Mouse (Mus musculus) liver, embryonic 16.5 days (tissue): ENCODE data around the gene Mettl13. TPM values are rescaled to one million over a fixed set of nuclear protein-coding genes. Genes with fewer than 3 reads are reported as not detected.
A peak's percentile ranks its signal among the peaks of the same experiment; 100 is the strongest.

Source experiments
- ATAC-seq: fragments of 200-750 bp; cut with Nextera tagmentation; 2 replicates; pipeline ENCODE4 v1.8.0; 2017; ENCODE audit warnings: low read depth, mild to moderate bottlenecking, moderate number of reproducible peaks, moderate library complexity
- H3K27ac ChIP-seq: fragments of 300-500 bp; sonication (generic); 2 replicates; pipeline ENCODE4 v1.5.1; 2014; ENCODE audit warnings: mild to moderate bottlenecking, low read length
- H3K27me3 ChIP-seq: fragments of 300-500 bp; sonication (generic); 2 replicates; pipeline ENCODE4 v1.6.1; 2014; ENCODE audit warnings: low read depth, low read length, mixed read lengths; ENCODE audit not compliant: control insufficient read depth, insufficient read depth
- H3K36me3 ChIP-seq: fragments of 300-500 bp; sonication (generic); 2 replicates; pipeline ENCODE4 v1.6.1; 2014; ENCODE audit warnings: mild to moderate bottlenecking; ENCODE audit not compliant: control insufficient read depth, insufficient read depth
- H3K4me1 ChIP-seq: fragments of 300-500 bp; sonication (generic); 2 replicates; pipeline ENCODE4 v1.6.1; 2014; ENCODE audit warnings: low read depth, low read length, mixed read lengths; ENCODE audit not compliant: control insufficient read depth
- H3K4me2 ChIP-seq: fragments of 300-500 bp; sonication (generic); 2 replicates; pipeline ENCODE4 v1.6.1; 2014; ENCODE audit warnings: low read depth, low read length, mixed read lengths
- H3K4me3 ChIP-seq: fragments of 300-500 bp; sonication (generic); 2 replicates; pipeline ENCODE4 v1.5.1; 2014; ENCODE audit warnings: low read depth, mild to moderate bottlenecking, low read length
- H3K9ac ChIP-seq: fragments of 300-500 bp; sonication (generic); 2 replicates; pipeline ENCODE4 v1.6.1; 2014; ENCODE audit warnings: low read depth, low read length
- H3K9me3 ChIP-seq: fragments of 300-500 bp; sonication (generic); replicated peaks from 2 replicates; pipeline ENCODE4 v1.6.1; 2016; ENCODE audit warnings: low read length; ENCODE audit not compliant: control insufficient read depth
- WGBS: fragments of 180-500 bp; shearing (Covaris S2); extraction: QIAGEN DNeasy Blood & Tissue Kit; methylation state at CpG from one replicate; pipeline ENCODE4 v1.1.7; 2014; ENCODE audit not compliant: insufficient replicate concordance; 5-methylcytosine and 5-hydroxymethylcytosine counted together
- polyA plus RNA-seq: library from polyadenylated mRNA; unstranded; fragments of >200 nt; fragmentation: Nextera tagmentation; extraction: Ambion mirVana; gene quantifications from 2 replicates; pipeline ENCODE4 v1.2.1, GENCODE M21; 2015

The Mettl13 gene
- polyA plus RNA-seq, 1 experiment from 2014 or later = 8.0 TPM

GRCm38 (mm10) chr1:162570931-162571601, 22.7 kb upstream of the Mettl13 start:
- peak; percentile 23 for ATAC-seq
- H3K4me2 ChIP-seq = peak overlapping the region; percentile 85
- H3K36me3 ChIP-seq = peaks cover 5% of the 10 kb centered on the region; the same call in 1 of the 2 replicates
- H3K9me3 ChIP-seq = no peaks in the 10 kb centered on the region
- peak overlapping the region; percentile 79 for H3K9ac ChIP-seq
- H3K4me3 ChIP-seq = peak overlapping the region; percentile 80
- peaks cover 3% of the 10 kb centered on the region for H3K27me3 ChIP-seq
- H3K27ac ChIP-seq = peak overlapping the region; percentile 35
- under 1% methylated on average over 46 of the region's 46 CpGs for WGBS
- H3K4me1 ChIP-seq = no peaks in the 10 kb centered on the region

GRCm38 (mm10) chr1:162570260-162570748, 22.0 kb upstream of the Mettl13 start, which contains the start of gene Vamp4:
Gene Vamp4, plus strand, starts transcription at chr1:162570515.
- peak within 1 kb of the TSS; percentile 35 for H3K27ac ChIP-seq
- WGBS = 0% methylated on average over 42 of the region's 43 CpGs
- H3K9ac ChIP-seq = peak within 1 kb of the TSS; percentile 79
- H3K27me3 ChIP-seq = peaks cover 3% of the 10 kb centered on the region
- H3K4me1 ChIP-seq = no peaks in the 10 kb centered on the region
- H3K4me3 ChIP-seq = peak within 1 kb of the TSS; percentile 80
- peaks cover 5% of the 10 kb centered on the region; the same call in 1 of the 2 replicates for H3K36me3 ChIP-seq
- peak; percentile 98 for ATAC-seq
- H3K9me3 ChIP-seq = no peaks in the 10 kb centered on the region
- H3K4me2 ChIP-seq = peak within 1 kb of the TSS; percentile 85

- Histone ChIP-seq H3K27me3 (peaks cover 7% of the 10 kb centered on the region), H3K9ac (no peak overlapping the region), H3K4me3 (no peak overlapping the region), H3K4me2 (no peak overlapping the region), H3K36me3 (no peaks in the 10 kb centered on the region), H3K4me1 (no peaks in the 10 kb centered on the region), H3K27ac (no peak overlapping the region), H3K9me3 (no peaks in the 10 kb centered on the region)
- no peak for ATAC-seq
- 55% methylated on average over 3 of the region's 3 CpGs for WGBS
Observed at GRCm38 (mm10) chr1:162567351-162567750, 19.0 kb upstream of the Mettl13 start.

- Histone ChIP-seq H3K9ac (no peak overlapping the region), H3K9me3 (no peaks in the 10 kb centered on the region), H3K4me1 (no peaks in the 10 kb centered on the region), H3K27ac (no peak overlapping the region), H3K4me3 (no peak overlapping the region), H3K4me2 (no peak overlapping the region), H3K36me3 (no peaks in the 10 kb centered on the region), H3K27me3 (peaks cover 7% of the 10 kb centered on the region)
- ATAC-seq = peak; percentile 53; the same call in 1 of the 2 replicates
- WGBS = 24% methylated on average over 3 of the region's 3 CpGs
Observed at GRCm38 (mm10) chr1:162564992-162565391, 16.6 kb upstream of the Mettl13 start.

DNA sequence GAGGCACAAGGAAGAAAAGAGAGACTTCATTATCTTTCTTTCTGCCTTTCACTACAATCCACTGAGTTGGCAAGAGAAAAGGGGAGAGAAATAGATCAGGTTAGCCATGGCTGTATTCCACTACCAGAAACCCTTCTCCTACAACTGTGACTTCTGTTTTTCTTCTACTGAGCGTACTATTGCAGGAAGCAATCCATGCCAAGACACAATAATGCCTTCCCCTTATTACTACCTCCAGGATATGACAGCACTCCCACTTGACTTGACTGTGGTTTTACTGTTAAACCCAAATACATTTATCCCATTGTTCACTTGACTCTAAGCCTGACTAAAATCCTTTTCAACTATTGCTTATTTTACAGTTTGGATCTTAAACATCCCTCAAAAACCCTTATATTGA, 14.9 kb upstream of the Mettl13 start:
- WGBS = 0% methylated on average over 1 of the region's 1 CpGs
- Histone ChIP-seq H3K9ac (no peak overlapping the region), H3K4me2 (no peak overlapping the region), H3K4me1 (no peaks in the 10 kb centered on the region), H3K9me3 (no peaks in the 10 kb centered on the region), H3K4me3 (no peak overlapping the region), H3K36me3 (no peaks in the 10 kb centered on the region), H3K27me3 (peaks cover 7% of the 10 kb centered on the region), H3K27ac (no peak overlapping the region)
- no peak for ATAC-seq

DNA sequence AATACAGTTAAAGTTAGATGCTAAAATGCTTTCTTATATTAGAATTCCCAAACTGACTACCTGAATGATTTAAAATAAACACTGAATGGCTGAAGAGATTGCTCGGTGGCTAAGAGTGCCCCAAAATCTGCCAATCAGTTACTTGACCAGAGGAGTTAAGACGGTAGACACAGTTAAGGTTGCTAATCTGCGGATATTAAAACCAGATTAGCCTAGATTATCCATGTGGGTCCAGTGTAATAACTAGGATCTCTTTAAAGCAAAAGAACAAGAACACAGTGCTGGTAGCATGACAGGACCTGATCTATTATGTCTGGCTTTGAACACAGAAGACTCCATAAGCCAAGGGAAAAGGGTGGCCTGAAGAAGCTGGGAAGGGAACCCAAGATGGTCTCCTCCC, 5.8 kb upstream of the Mettl13 start:
- Histone ChIP-seq H3K4me1 (peaks cover 4% of the 10 kb centered on the region), H3K4me3 (no peak overlapping the region), H3K27me3 (no peaks in the 10 kb centered on the region), H3K36me3 (no peaks in the 10 kb centered on the region), H3K4me2 (no peak overlapping the region), H3K9ac (no peak overlapping the region), H3K9me3 (no peaks in the 10 kb centered on the region), H3K27ac (no peak overlapping the region)
- no peak for ATAC-seq
- 59% methylated on average over 3 of the region's 3 CpGs for WGBS

- no peak overlapping the region for H3K9ac ChIP-seq
- WGBS = 27% methylated on average over 9 of the region's 9 CpGs
- H3K4me2 ChIP-seq = 0 out of 2 replicates have a peak overlapping the region, but pooled peaks have one; percentile 9
- H3K4me3 ChIP-seq = no peak overlapping the region
- H3K27me3 ChIP-seq = no peaks in the 10 kb centered on the region
- no peaks in the 10 kb centered on the region for H3K9me3 ChIP-seq
- H3K4me1 ChIP-seq = peaks cover 4% of the 10 kb centered on the region
- no peak for ATAC-seq
- H3K36me3 ChIP-seq = no peaks in the 10 kb centered on the region
- 0 out of 2 replicates have a peak overlapping the region, but pooled peaks have one; percentile 33 for H3K27ac ChIP-seq
Observed at GRCm38 (mm10) chr1:162552956-162553355, 4.6 kb upstream of the Mettl13 start.

- no peaks in the 10 kb centered on the region; the same call in 1 of the 2 replicates for H3K36me3 ChIP-seq
- H3K4me2 ChIP-seq = no peak overlapping the region
- no peaks in the 10 kb centered on the region for H3K27me3 ChIP-seq
- H3K4me1 ChIP-seq = peaks cover 15% of the 10 kb centered on the region
- no peaks in the 10 kb centered on the region for H3K9me3 ChIP-seq
- no peak for ATAC-seq
- WGBS = 59% methylated on average over 5 of the region's 5 CpGs
- no peak overlapping the region for H3K27ac ChIP-seq
- H3K9ac ChIP-seq = no peak overlapping the region
- H3K4me3 ChIP-seq = no peak overlapping the region
Observed at GRCm38 (mm10) chr1:162549615-162550283, 1.4 kb upstream of the Mettl13 start.
